Mouse (Mus musculus) neural tube, embryonic 13.5 days (tissue): ENCODE measurements around the gene Ppp1r13b. TPM values are rescaled to one million over a fixed set of nuclear protein-coding genes. Genes with fewer than 3 reads are reported as not detected.

Experiments used
- ATAC-seq: fragments of 200-750 bp; cut with Nextera tagmentation; 2 replicates; pipeline ENCODE4 v1.8.0; 2017; ENCODE audit warnings: low read depth, mild to moderate bottlenecking, moderate TSS enrichment, moderate library complexity
- H3K27ac ChIP-seq: fragments of 300-500 bp; sonication (generic); replicated peaks from 2 replicates; pipeline ENCODE4 v1.5.1; 2015; ENCODE audit warnings: moderate library complexity, mild to moderate bottlenecking, inconsistent platforms
- H3K27me3 ChIP-seq: fragments of 300-500 bp; sonication (generic); 2 replicates; pipeline ENCODE4 v1.6.1; 2015; ENCODE audit warnings: mild to moderate bottlenecking, inconsistent platforms
- H3K36me3 ChIP-seq: fragments of 300-500 bp; sonication (generic); 2 replicates; pipeline ENCODE4 v1.6.1; 2015; ENCODE audit warnings: mild to moderate bottlenecking, inconsistent platforms
- H3K4me1 ChIP-seq: fragments of 300-500 bp; sonication (generic); replicated peaks from 2 replicates; pipeline ENCODE4 v1.6.1; 2015; ENCODE audit warnings: inconsistent platforms
- H3K4me2 ChIP-seq: fragments of 300-500 bp; sonication (generic); 2 replicates; pipeline ENCODE4 v1.6.1; 2015; ENCODE audit warnings: inconsistent platforms, mild to moderate bottlenecking, moderate library complexity
- H3K4me3 ChIP-seq: fragments of 300-500 bp; sonication (generic); 2 replicates; pipeline ENCODE4 v1.5.1; 2015; ENCODE audit warnings: mild to moderate bottlenecking, inconsistent platforms
- H3K9ac ChIP-seq: fragments of 300-500 bp; sonication (generic); 2 replicates; pipeline ENCODE4 v1.6.1; 2015; ENCODE audit warnings: moderate library complexity, mild to moderate bottlenecking, inconsistent platforms
- H3K9me3 ChIP-seq: fragments of 300-500 bp; sonication (generic); 2 replicates; pipeline ENCODE4 v1.6.1; 2016; ENCODE audit warnings: inconsistent platforms
- WGBS: fragments of 180-500 bp; shearing (Covaris S2); methylation state at CpG from one replicate; pipeline ENCODE4 v1.1.7; 2015; 5-methylcytosine and 5-hydroxymethylcytosine counted together
- polyA plus RNA-seq: library from polyadenylated mRNA; unstranded; fragments of >200 nt; fragmentation: Nextera tagmentation; extraction: Ambion mirVana; gene quantifications from 2 replicates; pipeline ENCODE4 v1.2.1, GENCODE M21; 2015

Gene Ppp1r13b
- polyA plus RNA-seq, 1 experiment from 2014 or later: 26.9 TPM

GRCm38 (mm10) chr12:111872079-111872478 lies 35.8 kb downstream of the Ppp1r13b start:
- Histone ChIP-seq H3K9me3 (no peaks in the 10 kb centered on the region), H3K9ac (no peak overlapping the region), H3K4me3 (no peak overlapping the region), H3K27ac (no peak overlapping the region), H3K4me1 (no peaks in the 10 kb centered on the region), H3K4me2 (no peak overlapping the region), H3K36me3 (peaks cover 18% of the 10 kb centered on the region; the same call in 1 of the 2 replicates), H3K27me3 (no peaks in the 10 kb centered on the region)
- WGBS: 91% methylated on average over 5 of the region's 5 CpGs
- no peak for ATAC-seq

DNA sequence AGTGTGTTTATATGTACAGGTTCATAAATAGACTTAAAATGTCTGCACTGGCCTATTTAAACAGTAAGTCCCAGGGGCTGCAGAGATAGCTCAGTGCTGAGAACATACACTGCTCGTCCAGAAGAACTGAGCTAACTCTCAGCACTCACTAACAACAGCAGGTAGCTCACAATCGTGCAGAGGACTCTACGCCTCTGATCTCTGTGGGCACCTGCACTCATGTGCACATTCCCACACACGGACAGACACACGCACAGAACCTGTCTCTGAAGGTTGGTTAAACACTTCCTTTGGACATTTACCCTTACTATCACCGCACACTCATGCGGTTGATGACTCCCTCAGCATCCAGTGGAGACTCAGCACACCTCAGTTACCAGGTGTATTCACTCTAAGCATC lies 37.1 kb downstream of the Ppp1r13b start:
- WGBS: 92% methylated on average over 7 of the region's 7 CpGs
- no peak overlapping the region for H3K9ac ChIP-seq
- no peaks in the 10 kb centered on the region for H3K27me3 ChIP-seq
- no peaks in the 10 kb centered on the region for H3K4me1 ChIP-seq
- peaks cover 24% of the 10 kb centered on the region; the same call in 1 of the 2 replicates for H3K36me3 ChIP-seq
- H3K9me3 ChIP-seq: no peaks in the 10 kb centered on the region
- no peak overlapping the region for H3K4me3 ChIP-seq
- no peak overlapping the region for H3K4me2 ChIP-seq
- no peak for ATAC-seq
- H3K27ac ChIP-seq: no peak overlapping the region

- peaks cover 29% of the 10 kb centered on the region for H3K36me3 ChIP-seq
Measured at GRCm38 (mm10) chr12:111869806-111870205, 38.1 kb downstream of the Ppp1r13b start.

DNA sequence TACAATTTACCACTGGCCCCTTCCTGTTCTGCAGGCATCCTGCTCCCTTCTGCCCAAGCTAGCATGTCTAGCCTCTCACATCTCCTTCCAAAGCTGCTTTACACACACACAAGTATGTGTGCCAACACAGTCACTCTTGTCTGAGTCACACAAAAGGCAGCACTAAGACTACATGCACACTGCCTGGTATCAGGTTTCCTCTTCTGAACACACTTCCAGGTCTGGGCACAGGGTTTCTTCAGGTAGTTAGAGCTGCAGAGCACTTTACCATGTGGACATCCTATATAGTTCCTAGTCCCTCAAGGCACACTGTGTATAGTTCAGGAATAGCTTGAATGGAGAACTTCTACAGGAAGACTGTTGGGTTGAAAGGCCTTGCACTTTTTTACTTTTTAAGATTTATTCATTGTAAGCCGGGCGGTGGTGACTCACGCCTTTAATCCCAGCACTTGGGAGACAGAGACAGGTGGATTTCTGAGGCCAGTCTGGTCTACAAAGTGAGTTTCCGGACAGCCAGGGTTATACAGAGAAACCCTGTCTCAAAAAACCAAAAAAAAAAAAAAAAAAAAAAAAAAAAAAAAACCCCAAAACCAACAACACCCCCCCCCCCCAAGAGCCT lies 43.6 kb downstream of the Ppp1r13b start:
- Histone ChIP-seq H3K36me3 (peaks cover 32% of the 10 kb centered on the region), H3K9ac (no peak overlapping the region), H3K9me3 (no peaks in the 10 kb centered on the region), H3K4me2 (no peak overlapping the region), H3K4me3 (no peak overlapping the region), H3K4me1 (no peaks in the 10 kb centered on the region), H3K27ac (no peak overlapping the region), H3K27me3 (no peaks in the 10 kb centered on the region)
- 89% methylated on average over 4 of the region's 4 CpGs for WGBS
- ATAC-seq: no peak

More at GRCm38 (mm10) chr12:111869806-111870205, 38.1 kb downstream of the Ppp1r13b start:
- 83% methylated on average over 1 of the region's 1 CpGs for WGBS
- Histone ChIP-seq H3K4me1 (no peaks in the 10 kb centered on the region), H3K9ac (no peak overlapping the region), H3K9me3 (no peaks in the 10 kb centered on the region), H3K27ac (no peak overlapping the region), H3K27me3 (no peaks in the 10 kb centered on the region), H3K4me2 (no peak overlapping the region), H3K4me3 (no peak overlapping the region)
- no peak for ATAC-seq

- no peak for ATAC-seq
- Histone ChIP-seq H3K27ac (no peak overlapping the region), H3K36me3 (peaks cover 23% of the 10 kb centered on the region; the same call in 1 of the 2 replicates), H3K4me2 (no peak overlapping the region), H3K9me3 (no peaks in the 10 kb centered on the region), H3K4me1 (no peaks in the 10 kb centered on the region), H3K4me3 (no peak overlapping the region), H3K27me3 (no peaks in the 10 kb centered on the region), H3K9ac (no peak overlapping the region)
- WGBS: 94% methylated on average over 2 of the region's 2 CpGs
Measured at GRCm38 (mm10) chr12:111855448-111855847, 52.5 kb downstream of the Ppp1r13b start.

DNA sequence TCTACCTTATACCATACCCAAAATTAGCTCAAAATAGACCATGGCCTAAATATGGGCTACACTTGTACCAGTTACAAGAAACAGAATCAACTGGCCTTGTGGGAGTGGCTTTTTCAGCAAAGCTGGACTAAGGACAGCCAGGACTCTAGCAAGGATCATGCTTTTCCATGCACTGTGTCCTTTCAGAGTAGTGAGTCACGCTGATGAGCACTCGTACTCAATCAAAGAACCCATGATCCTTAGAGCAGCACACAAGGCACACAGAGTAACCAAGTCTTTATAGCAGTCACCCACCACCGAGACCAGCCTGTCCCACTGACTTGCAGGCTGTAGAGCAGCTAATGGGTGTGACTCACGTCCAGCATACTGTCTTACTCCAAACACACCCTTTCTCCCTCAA lies 54.4 kb downstream of the Ppp1r13b start:
- H3K9ac ChIP-seq: no peak overlapping the region
- peaks cover 16% of the 10 kb centered on the region; the same call in 1 of the 2 replicates for H3K36me3 ChIP-seq
- H3K27ac ChIP-seq: no peak overlapping the region
- H3K27me3 ChIP-seq: no peaks in the 10 kb centered on the region
- H3K9me3 ChIP-seq: no peaks in the 10 kb centered on the region
- ATAC-seq: no peak
- 71% methylated on average over 4 of the region's 4 CpGs for WGBS
- H3K4me2 ChIP-seq: no peak overlapping the region
- H3K4me1 ChIP-seq: no peaks in the 10 kb centered on the region
- H3K4me3 ChIP-seq: no peak overlapping the region

- Histone ChIP-seq H3K4me1 (no peaks in the 10 kb centered on the region), H3K9me3 (no peaks in the 10 kb centered on the region), H3K27me3 (no peaks in the 10 kb centered on the region), H3K4me3 (no peak overlapping the region), H3K4me2 (no peak overlapping the region), H3K27ac (no peak overlapping the region), H3K36me3 (peaks cover 16% of the 10 kb centered on the region; the same call in 1 of the 2 replicates), H3K9ac (no peak overlapping the region)
- 64% methylated on average over 10 of the region's 10 CpGs for WGBS
- ATAC-seq: no peak
Measured at GRCm38 (mm10) chr12:111853011-111853436, 54.9 kb downstream of the Ppp1r13b start.

DNA sequence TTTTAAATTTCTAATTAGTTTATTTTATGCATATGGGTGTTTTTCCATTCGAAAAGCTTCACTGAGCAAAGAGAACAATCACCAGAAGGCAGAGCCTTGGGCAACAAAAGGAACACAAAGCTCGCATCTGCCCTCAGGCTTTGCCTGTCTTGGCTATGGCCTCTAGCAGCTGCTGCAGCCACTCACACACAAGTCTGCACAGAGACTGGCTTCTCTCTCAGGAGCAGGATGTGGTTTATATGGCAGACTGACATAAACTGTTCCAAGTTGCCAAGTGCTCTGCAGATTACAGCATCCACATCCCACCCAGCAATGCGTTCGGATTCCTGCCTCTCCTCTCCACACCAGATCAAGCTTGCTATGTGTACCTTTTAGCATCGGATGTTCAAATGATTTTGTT lies 56.2 kb downstream of the Ppp1r13b start:
- Histone ChIP-seq H3K9me3 (no peaks in the 10 kb centered on the region), H3K9ac (no peak overlapping the region), H3K27me3 (no peaks in the 10 kb centered on the region), H3K4me1 (no peaks in the 10 kb centered on the region), H3K4me2 (no peak overlapping the region), H3K27ac (no peak overlapping the region), H3K4me3 (no peak overlapping the region), H3K36me3 (peaks cover 7% of the 10 kb centered on the region; the same call in 1 of the 2 replicates)
- no peak for ATAC-seq
- 78% methylated on average over 5 of the region's 5 CpGs for WGBS

- WGBS: 59% methylated on average over 2 of the region's 2 CpGs
- no peak for ATAC-seq
Measured at GRCm38 (mm10) chr12:111851235-111851634, 56.7 kb downstream of the Ppp1r13b start.

GRCm38 (mm10) chr12:111848300-111848798 lies 59.6 kb downstream of the Ppp1r13b start:
- H3K4me1 ChIP-seq: no peaks in the 10 kb centered on the region
- no peaks in the 10 kb centered on the region for H3K9me3 ChIP-seq
- no peak overlapping the region for H3K4me2 ChIP-seq
- H3K4me3 ChIP-seq: no peak overlapping the region
- 67% methylated on average over 9 of the region's 9 CpGs for WGBS
- H3K27me3 ChIP-seq: no peaks in the 10 kb centered on the region
- H3K27ac ChIP-seq: no peak overlapping the region
- no peak for ATAC-seq
- H3K36me3 ChIP-seq: peaks cover 2% of the 10 kb centered on the region
- H3K9ac ChIP-seq: no peak overlapping the region

More at GRCm38 (mm10) chr12:111851235-111851634, 56.7 kb downstream of the Ppp1r13b start:
- no peaks in the 10 kb centered on the region for H3K9me3 ChIP-seq
- no peaks in the 10 kb centered on the region for H3K27me3 ChIP-seq
- H3K9ac ChIP-seq: no peak overlapping the region
- no peaks in the 10 kb centered on the region for H3K4me1 ChIP-seq
- H3K4me2 ChIP-seq: no peak overlapping the region
- H3K4me3 ChIP-seq: no peak overlapping the region
- peaks cover 5% of the 10 kb centered on the region; the same call in 1 of the 2 replicates for H3K36me3 ChIP-seq
- no peak overlapping the region for H3K27ac ChIP-seq

DNA sequence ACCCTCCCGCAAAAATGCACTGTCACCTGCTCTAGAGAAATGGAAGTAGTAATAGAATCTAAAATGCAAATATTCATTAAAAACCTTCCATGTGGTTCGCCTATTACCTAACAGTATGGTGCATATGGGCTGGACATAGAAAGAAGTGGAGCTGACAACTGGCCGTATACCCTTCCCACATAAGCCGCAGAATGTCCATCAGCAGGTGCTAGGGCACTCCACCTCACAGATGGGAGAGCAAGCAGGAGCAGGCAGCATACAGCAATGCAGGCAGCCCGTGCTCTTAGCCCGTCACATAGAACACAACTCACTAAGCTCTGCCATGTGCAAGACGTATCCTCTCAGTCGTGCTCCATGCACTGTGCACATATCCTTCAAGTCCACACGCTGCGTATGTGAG lies 61.1 kb downstream of the Ppp1r13b start:
- Histone ChIP-seq H3K4me2 (no peak overlapping the region), H3K9me3 (no peaks in the 10 kb centered on the region), H3K27ac (no peak overlapping the region), H3K36me3 (peaks cover 12% of the 10 kb centered on the region), H3K4me1 (no peaks in the 10 kb centered on the region), H3K9ac (no peak overlapping the region), H3K27me3 (no peaks in the 10 kb centered on the region), H3K4me3 (no peak overlapping the region)
- 88% methylated on average over 10 of the region's 10 CpGs for WGBS
- no peak for ATAC-seq

DNA sequence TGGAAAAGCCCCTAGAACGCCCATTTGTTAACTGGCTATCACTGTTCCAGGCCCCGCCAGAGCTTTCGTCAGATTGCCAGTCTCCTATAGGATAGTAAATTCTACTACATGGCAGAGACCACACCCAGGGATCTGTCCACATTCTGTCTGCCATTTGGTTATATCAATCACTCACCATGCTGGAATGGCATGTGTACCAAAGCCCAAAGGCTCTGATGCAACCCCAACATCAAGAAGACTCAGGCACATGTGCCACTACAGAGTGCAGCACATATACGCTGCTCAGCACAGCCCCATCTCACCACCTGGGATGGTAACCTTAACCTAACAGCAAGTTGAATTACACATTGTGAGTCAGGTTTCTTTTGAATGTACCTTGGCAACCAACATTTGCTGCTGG lies 62.0 kb downstream of the Ppp1r13b start:
- H3K9ac ChIP-seq: no peak overlapping the region
- no peaks in the 10 kb centered on the region for H3K27me3 ChIP-seq
- peaks cover 17% of the 10 kb centered on the region for H3K36me3 ChIP-seq
- WGBS: 88% methylated on average over 4 of the region's 4 CpGs
- no peak for ATAC-seq
- H3K4me2 ChIP-seq: no peak overlapping the region
- H3K4me3 ChIP-seq: no peak overlapping the region
- no peaks in the 10 kb centered on the region for H3K4me1 ChIP-seq
- H3K9me3 ChIP-seq: no peaks in the 10 kb centered on the region
- no peak overlapping the region for H3K27ac ChIP-seq

DNA sequence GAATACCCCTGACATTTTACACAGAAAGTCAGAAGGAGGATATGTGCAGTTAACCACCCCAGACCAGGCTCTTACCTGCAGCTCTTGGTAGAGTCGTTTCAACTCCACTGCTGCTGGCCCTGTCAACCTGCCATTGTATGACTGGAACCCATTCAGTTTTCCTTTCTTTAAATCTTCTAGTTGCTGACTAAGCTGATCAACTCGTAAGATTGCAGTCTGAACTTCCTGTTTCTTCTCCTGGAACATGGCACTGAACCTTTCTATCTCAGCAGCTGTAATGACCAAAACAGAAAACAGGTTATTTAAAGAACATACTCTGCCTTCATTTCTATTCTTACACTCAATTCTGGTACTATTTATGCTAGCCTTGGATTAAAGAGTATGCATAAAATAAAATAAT lies 64.4 kb downstream of the Ppp1r13b start:
- no peak overlapping the region for H3K4me2 ChIP-seq
- H3K27ac ChIP-seq: no peak overlapping the region
- no peak overlapping the region for H3K9ac ChIP-seq
- no peaks in the 10 kb centered on the region for H3K9me3 ChIP-seq
- no peaks in the 10 kb centered on the region for H3K27me3 ChIP-seq
- no peaks in the 10 kb centered on the region for H3K4me1 ChIP-seq
- peaks cover 42% of the 10 kb centered on the region for H3K36me3 ChIP-seq
- no peak for ATAC-seq
- WGBS: 60% methylated on average over 2 of the region's 2 CpGs
- no peak overlapping the region for H3K4me3 ChIP-seq
